Mouse (Mus musculus): ENCODE measurements around the gene Ccdc24.

- TF ChIP-seq CTCF (IDR thresholded peaks at IDR 0.05 in 2 of 3, conservative IDR thresholded peaks at IDR 0.05 in 1 of 3; ENCODE audit: control insufficient read depth in 1 of 3, insufficient read depth in 1 of 3, low read depth in 2 of 3, low read length in 3 of 3, poor library complexity in 1 of 3, severe bottlenecking in 1 of 3) (no peak), MAFK (IDR thresholded peaks at IDR 0.05; ENCODE audit: borderline replicate concordance, low read depth, low read length) (no peak), MXI1 (IDR thresholded peaks at IDR 0.05; ENCODE audit: low read depth, low read length) (no peak), EP300 (IDR thresholded peaks at IDR 0.05; ENCODE audit: low read depth in 1 of 2, low read length in 2 of 2) (no peak), USF1 (IDR thresholded peaks at IDR 0.05; ENCODE audit: low read depth, low read length) (no peak), ZMIZ1 (IDR thresholded peaks at IDR 0.05; ENCODE audit: low read depth, low read length) (no peak), GATA1 (IDR thresholded peaks at IDR 0.05; ENCODE audit: low read depth, low read length) (no peak), POLR2A (IDR thresholded peaks at IDR 0.05; ENCODE audit: control insufficient read depth in 1 of 2, insufficient read depth in 1 of 2, low read depth in 1 of 2, low read length in 2 of 2, poor library complexity in 1 of 2) (no peak)
These were observed 32.4 kb upstream of the Ccdc24 start for GRCm38 (mm10) chr4:117904761-117905160.

All from MEL (cell line).